Mouse (Mus musculus): ENCODE measurements around the gene Trim30d.
"Not testable (repeated sequence)": the region's sequence is repeated elsewhere in the genome, so short reads cannot be mapped to it uniquely, and the experiment has no call there.

The Trim30d gene

GRCm38 (mm10) chr7:104507421-104508065, at the start of gene Trim30d:
Trim30d (minus strand) TSS chr7:104507849.
- peak; percentile 89 for DNase-seq

DNA sequence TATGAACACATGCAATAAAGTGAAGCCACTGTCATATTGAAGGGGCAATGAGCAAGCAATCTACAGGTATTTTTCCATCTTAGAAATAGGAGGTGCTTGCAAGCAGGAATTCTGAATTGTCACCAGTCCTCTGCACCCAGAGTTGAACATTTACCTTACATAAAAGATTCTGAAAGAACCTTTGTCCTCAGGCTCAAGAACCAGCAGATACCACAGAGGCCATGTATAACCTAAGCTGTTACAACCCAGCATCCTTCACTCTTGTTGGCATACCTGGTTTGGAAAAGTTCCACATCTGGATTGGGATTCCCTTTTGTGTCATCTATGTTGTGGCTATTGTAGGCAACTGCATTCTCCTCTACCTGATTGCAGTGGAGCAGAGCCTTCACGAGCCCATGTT, 45.1 kb upstream of the Trim30d start:
- DNase-seq = no peak

- DNase-seq = no peak
Measured at GRCm38 (mm10) chr7:104549833-104550232, 42.2 kb upstream of the Trim30d start, which contains the start of gene Olfr651. Olfr651 (plus strand) TSS chr7:104550133.

DNA sequence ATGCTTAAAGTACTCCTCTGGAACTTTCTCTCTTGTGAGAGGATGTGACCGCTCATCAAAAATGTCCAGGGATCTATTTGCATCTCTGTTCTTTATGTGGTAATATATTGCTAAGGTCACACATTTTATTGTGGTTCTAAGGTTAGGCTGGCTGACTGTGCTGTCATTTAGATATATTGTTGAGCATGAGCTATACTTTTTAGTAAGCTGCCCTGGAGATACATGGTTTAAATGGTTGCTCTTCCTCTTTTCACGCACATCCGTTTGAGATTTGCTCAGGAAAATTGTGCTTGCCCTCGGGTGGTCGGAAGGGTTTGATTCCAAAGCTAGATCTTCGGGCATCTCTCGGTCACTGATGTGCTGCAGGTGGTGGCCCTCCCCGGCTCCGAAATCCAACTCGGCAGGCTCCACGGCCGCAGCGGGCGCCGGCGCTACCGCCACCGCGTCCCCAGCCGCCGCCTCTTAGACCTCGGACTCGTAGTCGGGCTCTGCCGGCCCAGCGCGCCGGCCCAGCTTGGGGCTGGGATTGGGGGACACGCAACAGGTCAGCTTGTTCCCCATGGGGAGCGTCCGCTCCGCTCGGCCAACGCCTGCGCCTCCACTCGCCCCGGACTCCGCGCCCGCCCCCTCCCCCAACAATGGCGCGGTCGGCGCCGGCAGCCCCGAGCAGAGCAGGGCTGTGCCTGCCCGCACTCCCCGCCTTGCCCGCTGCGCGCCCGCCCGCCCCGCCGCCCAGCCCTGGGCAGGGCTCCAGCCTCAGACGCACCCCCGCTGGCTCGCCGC, 5.9 kb downstream of the Trim30d start:
- DNase-seq = peak; percentile 86

GRCm38 (mm10) chr7:104501186-104501585, 6.5 kb downstream of the Trim30d start:
- DNase-seq = not testable (repeated sequence)

DNA sequence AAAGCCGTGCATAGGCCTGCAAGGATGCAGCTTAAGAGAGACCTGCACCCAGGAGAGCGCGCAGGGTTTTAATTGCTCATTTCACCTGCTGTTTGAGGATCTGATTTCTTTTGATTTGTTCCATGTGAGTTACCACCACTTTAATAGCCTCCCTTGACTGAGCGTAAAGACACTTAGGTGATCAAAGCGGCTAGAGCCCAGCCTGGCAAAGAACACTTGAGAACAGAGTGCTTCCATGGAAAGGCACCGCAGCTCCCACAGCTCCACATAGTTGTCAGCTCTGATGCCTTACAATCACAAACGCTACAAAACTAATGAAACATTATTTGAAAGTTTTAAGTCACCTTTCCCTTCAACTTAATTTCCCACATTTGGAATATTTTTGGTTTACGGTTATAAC, 8.2 kb downstream of the Trim30d start:
- peak; percentile 34 for DNase-seq

DNA sequence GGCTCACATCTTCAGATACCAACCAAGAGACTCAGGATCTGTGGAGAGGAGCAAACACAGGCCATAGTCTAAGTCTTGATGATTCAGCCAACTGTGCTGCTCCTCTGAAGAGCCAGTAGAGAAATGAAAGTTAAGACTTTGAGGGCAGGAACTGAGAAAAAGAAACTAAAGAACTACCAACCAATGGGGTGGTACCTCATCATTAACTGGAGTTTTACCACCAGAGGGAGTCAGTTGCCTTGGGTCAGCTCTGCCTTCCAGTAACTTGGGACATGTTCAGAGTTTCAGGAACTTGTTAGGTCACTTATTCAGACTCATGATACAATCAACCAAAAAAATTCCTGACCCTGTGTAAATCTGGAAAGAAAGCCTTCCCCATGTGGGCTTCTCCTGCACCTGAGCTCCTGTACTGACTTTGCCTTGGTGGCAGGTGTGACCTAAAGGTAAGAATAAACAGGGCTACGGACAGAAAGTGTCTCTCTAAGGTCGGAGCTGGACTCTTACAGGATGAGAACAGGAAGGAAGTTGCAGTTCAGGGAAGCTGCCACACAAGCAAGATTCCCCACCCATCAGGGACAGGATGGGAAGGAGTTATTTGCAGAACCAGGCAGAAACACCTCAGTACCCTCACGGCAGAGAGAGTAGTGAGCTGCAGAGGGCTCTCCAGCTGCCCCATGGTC, 42.4 kb downstream of the Trim30d start, which contains the start of gene Trim30a:
Gene Trim30a (minus strand): TSS at position 129 of the 680 bp plus-strand sequence.
- peak; percentile 95 for DNase-seq

DNA sequence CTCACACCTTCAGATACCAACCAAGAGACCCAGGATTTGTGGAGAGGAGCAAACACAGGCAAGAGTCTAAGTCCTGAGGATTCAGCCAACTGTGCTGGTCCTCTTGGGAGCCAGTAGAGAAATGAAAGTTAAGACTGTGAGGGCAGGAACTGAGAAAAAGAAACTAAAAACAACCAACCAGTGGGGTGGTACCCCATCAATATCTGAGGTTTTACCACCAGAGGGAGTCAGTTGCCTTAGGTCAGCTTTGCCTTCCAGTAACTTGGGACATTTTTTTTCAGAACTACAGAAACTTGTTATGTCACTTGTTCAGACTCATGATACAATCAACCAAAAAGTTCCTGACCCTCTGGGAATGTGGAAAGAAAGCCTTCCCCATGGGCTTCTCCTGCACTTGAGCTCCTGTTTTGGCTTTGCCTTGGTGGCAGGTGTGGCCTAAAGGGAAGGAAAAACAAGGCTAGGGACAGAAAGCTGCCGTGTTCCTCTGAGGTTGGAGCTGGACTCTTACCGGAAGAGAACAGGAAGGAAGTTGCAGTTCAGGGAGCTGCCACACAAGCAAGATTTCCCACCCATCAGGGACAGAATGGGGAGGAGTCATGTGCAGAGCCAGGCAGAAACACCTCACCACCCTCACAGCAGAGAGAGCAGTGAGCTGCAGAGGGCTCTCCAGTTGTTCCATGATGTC, 61.5 kb downstream of the Trim30d start:
- peak; percentile 97 for DNase-seq
